Mouse (Mus musculus) CD4-positive, CD25-positive, alpha-beta regulatory T cell, adult 2 months (primary cell): Measurements from ENCODE around the gene Angptl7.

Source experiments
- DNase-seq: peaks from one replicate; pipeline ENCODE4 v3.0.0-alpha.2; 2012; ENCODE audit warnings: low read depth, low spot score

The Angptl7 gene

GRCm38 (mm10) chr4:148455477-148456025 lies 44.7 kb downstream of the Angptl7 start:
- DNase-seq, result no peak

- DNase-seq, result no peak
Measured at GRCm38 (mm10) chr4:148453707-148454106, 46.6 kb downstream of the Angptl7 start.

- peak; percentile 51 for DNase-seq
Measured at GRCm38 (mm10) chr4:148448853-148449245, 51.4 kb downstream of the Angptl7 start.

- peak; percentile 97 for DNase-seq
Measured at GRCm38 (mm10) chr4:148448179-148448852, 51.9 kb downstream of the Angptl7 start, which contains the start of gene Mtor. Gene Mtor (plus strand): TSS chr4:148448611.
